Mouse (Mus musculus) layer of hippocampus, adult 11-12 months (tissue): ENCODE measurements around the gene Nipal4.
"Not testable (repeated sequence)": the region's sequence is repeated elsewhere in the genome, so short reads cannot be mapped to it uniquely, and the experiment has no call there.

ENCODE experiments used
- DNase-seq: peaks from one replicate; pipeline ENCODE4 v3.0.0; 2022; ENCODE audit warnings: low spot score

Nipal4 gene

GRCm38 (mm10) chr11:46165866-46166585 is at the start of gene Nipal4:
TSS of gene Nipal4 (minus strand) at chr11:46166508.
- peak; percentile 18 for DNase-seq

GRCm38 (mm10) chr11:46215354-46215753 is 49.0 kb upstream of the Nipal4 start:
- peak; percentile 73 for DNase-seq

GRCm38 (mm10) chr11:46214368-46215230 is 48.3 kb upstream of the Nipal4 start:
- DNase-seq = no peak

- DNase-seq = no peak
These were observed 47.5 kb upstream of the Nipal4 start for GRCm38 (mm10) chr11:46213844-46214243.

- DNase-seq = no peak
These were observed 45.5 kb upstream of the Nipal4 start for GRCm38 (mm10) chr11:46211858-46212257.

GRCm38 (mm10) chr11:46209884-46210283 is 43.6 kb upstream of the Nipal4 start:
- peak; percentile 45 for DNase-seq

GRCm38 (mm10) chr11:46205639-46206409 is 39.5 kb upstream of the Nipal4 start:
- DNase-seq = no peak

GRCm38 (mm10) chr11:46204841-46205240 is 38.5 kb upstream of the Nipal4 start:
- DNase-seq = no peak

- DNase-seq = no peak
These were observed 36.2 kb upstream of the Nipal4 start for GRCm38 (mm10) chr11:46202547-46202887.

GRCm38 (mm10) chr11:46201636-46202546 is 35.6 kb upstream of the Nipal4 start:
- peak; percentile 74 for DNase-seq

- no peak for DNase-seq
These were observed 34.4 kb upstream of the Nipal4 start for GRCm38 (mm10) chr11:46200664-46201063.

- no peak for DNase-seq
These were observed 27.9 kb upstream of the Nipal4 start for GRCm38 (mm10) chr11:46194175-46194574.

GRCm38 (mm10) chr11:46188283-46188682 is 22.0 kb upstream of the Nipal4 start:
- DNase-seq = no peak

- no peak for DNase-seq
These were observed 19.2 kb upstream of the Nipal4 start for GRCm38 (mm10) chr11:46185486-46185885.

GRCm38 (mm10) chr11:46184946-46185345 is 18.6 kb upstream of the Nipal4 start:
- DNase-seq = no peak

GRCm38 (mm10) chr11:46182031-46182430 is 15.7 kb upstream of the Nipal4 start:
- not testable (repeated sequence) for DNase-seq

- DNase-seq = no peak
These were observed 11.1 kb upstream of the Nipal4 start for GRCm38 (mm10) chr11:46177246-46178043.

- no peak for DNase-seq
These were observed 9.8 kb upstream of the Nipal4 start for GRCm38 (mm10) chr11:46176155-46176554.

GRCm38 (mm10) chr11:46172128-46172527 is 5.8 kb upstream of the Nipal4 start:
- DNase-seq = no peak

GRCm38 (mm10) chr11:46169908-46170307 is 3.6 kb upstream of the Nipal4 start:
- peak; percentile 54 for DNase-seq

- no peak for DNase-seq
These were observed 2.2 kb upstream of the Nipal4 start for GRCm38 (mm10) chr11:46168506-46168905.
